Mouse (Mus musculus) testis, adult 2 months (tissue): ENCODE measurements around the gene Dhodh.

ENCODE experiments used
- CTCF ChIP-seq: fragments of 200-500 bp; IDR thresholded peaks from 2 replicates; pipeline ENCODE4 v1.5.1; 2012; ENCODE audit warnings: low read depth, mild to moderate bottlenecking, inconsistent platforms, low read length, moderate library complexity; ENCODE audit not compliant: control insufficient read depth, insufficient read depth, insufficient replicate concordance
- POLR2A ChIP-seq: fragments of 200-500 bp; IDR thresholded peaks from 2 replicates; pipeline ENCODE4 v1.6.1; 2012; ENCODE audit warnings: low read depth, mild to moderate bottlenecking, inconsistent platforms, low read length, moderate library complexity; ENCODE audit not compliant: control insufficient read depth

- TF ChIP-seq POLR2A (no peak), CTCF (no peak)
Observed at GRCm38 (mm10) chr8:109606725-109607124, 1.7 kb downstream of the Dhodh start.
